Mouse (Mus musculus) kidney, postnatal 4 days (tissue): ENCODE data around the gene Prpf4b.
"Not testable (repeated sequence)": the region's sequence is repeated elsewhere in the genome, so short reads cannot be mapped to it uniquely, and the experiment has no call there.

Source experiments
- DNase-seq, 2 experiments: peaks; one replicate each; pipeline ENCODE4 v3.0.0; 2021; ENCODE audit warnings: mixed read lengths in 2 of 2

Prpf4b gene

DNA sequence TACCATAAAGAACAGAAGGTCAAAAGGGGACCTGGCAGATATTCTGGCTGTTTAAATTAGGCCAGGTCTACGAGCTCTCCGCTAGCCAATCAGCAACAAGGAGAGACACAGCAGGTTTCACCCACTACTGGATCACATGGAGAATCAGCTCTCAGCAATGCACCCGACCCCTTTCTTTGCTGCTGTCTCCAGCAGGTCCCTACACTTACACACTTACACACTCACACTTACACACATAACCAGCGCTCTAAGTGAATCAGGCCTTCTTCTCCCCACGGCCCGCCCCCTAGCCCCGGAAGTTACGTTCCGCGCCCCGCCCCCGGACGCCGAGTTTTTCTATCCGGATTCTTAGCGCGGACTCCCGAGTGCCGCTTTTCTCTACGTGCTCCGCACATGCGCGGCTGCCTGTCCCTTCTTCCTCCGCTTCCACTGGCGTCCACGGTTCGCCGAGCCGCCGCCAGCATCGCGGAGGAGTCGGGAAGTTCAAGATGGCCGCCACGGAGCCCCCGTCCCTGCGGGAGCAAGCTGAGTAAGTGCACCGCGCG lies at the start of gene Prpf4b:
Gene Prpf4b, plus strand, starts transcription at position 137 of the 545 bp plus-strand sequence.
- DNase-seq: peak; percentile 96 to 97

DNA sequence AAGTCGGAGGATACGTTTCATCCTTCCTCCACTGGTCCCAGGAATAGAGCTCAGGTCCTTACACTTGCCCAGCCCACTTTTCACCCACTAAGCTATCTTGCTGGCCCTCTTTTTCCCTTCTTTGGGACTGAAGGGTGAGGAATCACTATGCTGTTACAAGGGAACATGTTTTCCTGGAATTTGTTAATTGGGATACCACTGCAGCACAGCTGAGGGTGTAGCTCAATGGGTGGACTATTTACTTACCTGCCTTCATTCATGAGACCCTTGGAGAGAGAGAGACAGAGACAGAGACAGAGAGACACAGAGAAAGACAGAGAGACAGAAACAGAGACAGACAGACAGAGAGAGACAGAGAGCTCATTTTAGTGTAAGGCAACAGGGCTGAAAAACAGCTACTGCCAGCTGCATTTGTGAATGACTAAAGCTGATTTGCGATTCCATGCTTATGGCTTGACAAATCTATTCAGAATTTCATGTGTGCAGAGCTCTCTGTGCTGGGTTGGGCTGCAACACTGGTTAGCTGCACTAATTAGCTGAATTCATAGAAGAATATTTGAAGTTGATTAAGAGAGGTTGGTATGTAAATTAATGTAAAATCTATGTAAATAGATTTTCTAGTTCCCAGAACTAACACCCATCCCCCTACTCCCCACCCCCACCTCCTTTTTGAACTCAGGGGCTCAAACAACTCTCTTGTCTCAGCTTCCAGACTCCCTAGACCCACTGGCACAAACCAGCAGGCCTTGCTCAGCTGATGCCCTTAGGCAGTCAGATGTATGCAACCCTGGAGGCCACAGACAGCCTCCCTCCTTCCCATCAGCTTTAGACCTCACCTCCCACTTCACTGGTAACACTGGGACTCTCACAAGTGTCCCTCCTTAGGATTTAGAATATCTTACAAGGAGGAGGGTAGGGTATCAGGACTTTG lies 48.1 kb upstream of the Prpf4b start:
- no peak for DNase-seq

DNA sequence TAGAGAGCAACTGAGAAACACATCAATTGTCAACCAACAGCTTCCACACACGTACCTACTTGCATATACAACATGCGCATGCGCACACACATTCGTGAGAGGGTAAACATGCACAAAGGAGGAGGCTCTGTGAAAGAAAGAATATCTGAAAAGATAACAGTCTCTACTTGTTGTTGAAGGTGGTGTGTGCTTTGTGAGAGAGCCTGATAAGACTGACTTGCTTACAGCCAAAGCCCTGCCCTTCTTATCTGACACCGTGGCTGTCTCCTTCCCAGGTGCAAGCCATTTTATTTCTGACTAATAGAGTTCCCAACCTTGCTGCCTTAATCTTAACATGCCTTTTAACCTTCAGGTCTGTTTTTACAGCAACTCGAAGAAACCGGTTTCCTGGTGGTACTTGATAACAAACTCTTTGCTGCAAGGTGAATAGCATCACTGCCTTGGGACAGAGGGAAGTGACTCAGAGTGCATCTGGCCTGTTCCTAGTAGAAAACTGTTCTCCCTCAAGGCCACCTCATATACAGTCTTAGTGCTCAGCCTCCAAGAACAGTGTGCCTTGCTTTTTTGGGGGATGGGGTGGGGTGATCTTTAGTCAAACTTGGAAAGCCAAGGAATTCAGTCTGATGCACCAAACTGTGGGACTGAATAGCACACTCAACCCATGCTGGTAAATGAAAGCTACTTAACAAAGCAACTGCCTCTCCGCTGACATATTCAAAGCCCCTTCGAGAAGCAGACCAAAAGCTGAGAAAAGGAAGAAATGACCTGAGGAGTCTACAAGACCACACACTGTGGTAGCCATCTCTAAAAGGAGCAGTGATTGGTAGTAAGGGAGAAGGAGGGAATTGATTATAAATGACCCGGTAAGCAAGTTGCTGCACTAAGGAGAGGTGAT lies 46.9 kb upstream of the Prpf4b start:
- DNase-seq: no peak

DNA sequence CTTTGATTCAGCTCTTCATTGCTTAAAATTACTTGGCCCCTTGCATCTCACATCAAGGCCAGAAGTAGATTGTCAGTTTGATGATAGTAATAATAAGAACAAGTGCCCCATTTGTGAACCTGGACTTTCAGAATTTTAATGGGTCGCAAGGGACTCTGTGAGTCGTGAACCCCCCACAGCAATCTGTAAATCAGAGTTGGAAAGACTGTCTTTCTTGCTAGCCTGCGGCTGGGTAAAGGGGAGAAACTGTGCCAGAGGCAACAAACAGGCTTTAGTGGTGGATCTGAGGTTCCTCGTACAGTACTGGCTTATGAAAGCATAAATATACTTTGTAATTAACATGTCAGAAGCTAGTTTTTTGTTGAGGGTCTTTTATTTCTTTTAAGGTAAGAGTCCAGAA lies 32.3 kb upstream of the Prpf4b start:
- peak; percentile 5 to 11 for DNase-seq

DNA sequence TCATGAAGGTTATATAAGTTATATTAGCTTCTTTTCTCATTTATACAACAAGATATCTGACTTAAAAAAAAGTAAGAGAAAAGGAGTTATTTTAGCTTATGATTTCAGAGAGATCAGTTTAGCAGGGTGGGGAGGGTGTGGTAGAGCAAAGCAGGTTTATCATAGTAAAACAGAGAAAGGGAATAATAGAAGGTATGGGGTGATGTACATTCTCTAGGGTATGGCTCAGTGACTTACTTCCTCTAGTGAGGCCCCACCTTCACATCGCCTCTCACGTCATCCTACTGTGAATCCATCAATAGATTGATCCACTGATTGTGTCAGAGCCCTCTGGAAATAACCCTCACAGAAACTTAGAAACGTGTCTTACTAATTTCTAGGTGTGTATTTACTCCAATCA lies 24.3 kb upstream of the Prpf4b start:
- no peak for DNase-seq

DNA sequence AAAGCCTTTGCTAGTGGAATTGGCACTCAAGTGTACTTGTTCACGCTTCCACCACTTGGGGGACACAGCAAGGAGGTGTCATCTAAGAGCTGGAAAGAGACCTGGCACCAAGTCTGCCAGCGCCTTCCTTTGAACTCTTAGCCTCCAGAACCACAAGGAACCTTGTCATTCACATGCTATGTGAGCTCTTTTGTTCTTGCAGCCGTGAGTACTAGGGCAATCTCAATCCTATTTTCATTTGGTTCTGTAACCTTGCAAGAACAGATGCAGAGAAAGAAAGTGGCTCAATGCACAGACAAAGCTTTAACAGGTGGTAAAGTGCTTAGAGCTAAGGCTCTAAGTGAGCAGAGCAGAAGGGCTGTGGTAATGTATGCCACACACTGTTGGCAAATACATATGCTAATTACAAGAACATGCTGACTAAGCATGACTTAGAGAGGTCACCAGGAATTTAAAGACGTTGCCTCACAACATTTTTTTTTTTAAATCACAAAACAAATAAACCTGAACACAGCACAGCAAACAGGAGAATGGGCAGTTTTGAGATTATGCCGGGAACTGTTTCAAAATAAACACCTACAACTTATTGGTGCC lies 23.8 kb upstream of the Prpf4b start:
- no peak for DNase-seq

DNA sequence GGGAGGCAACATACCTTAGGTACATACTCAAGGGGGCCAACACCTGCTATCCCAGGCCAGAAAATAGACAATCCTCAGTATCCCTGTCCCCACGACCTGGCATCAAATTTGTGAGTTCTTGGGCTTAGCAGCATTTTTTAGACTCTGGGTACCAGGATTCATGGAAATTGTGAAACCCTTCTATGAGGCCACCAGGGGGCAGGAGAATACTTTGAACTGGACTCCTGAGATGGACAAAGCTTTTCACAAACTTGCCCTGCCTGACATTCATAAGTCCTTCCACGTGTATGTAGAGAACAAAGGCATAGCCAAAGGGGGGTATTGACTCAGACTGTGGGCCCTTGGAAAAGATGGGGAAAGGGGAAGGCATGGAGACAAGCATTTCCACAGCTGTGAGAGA lies 17.6 kb upstream of the Prpf4b start:
- DNase-seq: peak; percentile 20 to 50

DNA sequence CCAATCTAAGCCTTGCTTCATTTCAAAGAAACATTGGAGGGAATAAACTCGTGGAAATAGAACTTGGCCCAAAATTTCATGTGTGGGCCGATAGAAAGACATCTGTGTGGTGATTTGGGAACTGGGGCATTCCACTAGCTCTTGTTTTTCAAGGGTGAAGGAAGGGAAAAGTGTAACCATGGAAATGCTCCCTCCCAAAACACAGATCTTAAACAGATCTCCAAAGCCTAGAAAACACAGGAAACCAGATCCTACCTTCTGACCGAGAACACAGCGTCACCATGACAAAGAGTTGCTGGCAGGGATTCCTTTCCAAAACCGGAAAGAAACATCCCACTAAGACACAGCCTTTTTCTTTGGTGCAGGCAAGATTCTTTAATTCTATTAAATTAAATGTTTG lies 15.7 kb upstream of the Prpf4b start:
- DNase-seq: no peak

DNA sequence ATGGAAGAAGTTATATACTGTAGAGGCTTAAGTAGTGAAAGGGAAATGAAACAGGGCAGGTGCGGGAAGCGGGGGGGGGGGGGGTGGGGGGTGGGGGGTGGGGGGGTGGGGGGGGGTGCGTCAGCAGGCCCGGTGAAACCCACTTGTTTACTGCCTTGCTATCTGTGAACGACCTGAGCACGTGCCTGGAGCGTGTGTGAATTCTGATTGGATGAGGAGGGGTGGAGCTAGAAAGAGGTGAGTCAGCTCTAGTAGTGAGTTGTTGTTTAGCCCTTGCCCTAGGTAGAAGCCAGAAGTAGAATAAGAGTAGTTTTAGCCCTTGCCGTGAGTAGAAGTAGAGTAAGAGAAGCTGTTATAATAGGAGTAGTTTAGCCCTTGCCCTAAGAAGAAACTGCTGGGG lies 13.9 kb upstream of the Prpf4b start:
- DNase-seq: not testable (repeated sequence)

DNA sequence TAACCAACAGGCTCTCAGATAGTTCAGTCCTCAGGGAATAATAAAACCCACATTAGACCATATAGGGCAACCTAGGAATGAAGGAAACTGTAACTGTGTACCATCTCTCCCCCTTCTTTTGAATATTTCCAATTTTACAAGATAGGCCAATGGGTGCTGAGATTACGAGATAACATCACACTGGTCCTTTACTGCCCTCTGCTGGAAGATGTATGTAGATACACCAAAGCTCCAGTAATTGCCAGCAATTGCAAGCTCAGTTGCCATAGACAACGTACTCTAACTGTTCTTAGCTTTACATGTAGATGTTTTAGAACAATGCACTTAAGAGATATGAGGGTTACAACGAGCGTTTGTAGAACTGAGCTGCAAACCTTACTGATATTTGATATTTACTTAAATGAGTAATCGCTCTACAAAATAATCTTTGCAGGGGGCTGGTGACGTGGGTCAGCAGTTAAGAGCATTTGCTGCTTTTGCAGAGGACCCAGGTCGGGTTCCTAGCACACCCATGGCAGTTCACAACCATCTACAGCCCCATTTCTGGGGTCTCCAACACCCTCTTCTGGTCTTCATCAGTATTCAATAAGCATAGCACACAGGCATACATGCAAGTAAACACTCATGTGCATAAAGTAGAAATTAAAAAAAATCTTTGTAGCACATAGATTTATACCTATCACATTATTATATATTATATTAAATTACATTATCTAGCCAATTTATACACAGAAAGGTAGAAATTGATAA lies 10.5 kb upstream of the Prpf4b start:
- DNase-seq: peak in 1 of 2 experiments; percentile 20

DNA sequence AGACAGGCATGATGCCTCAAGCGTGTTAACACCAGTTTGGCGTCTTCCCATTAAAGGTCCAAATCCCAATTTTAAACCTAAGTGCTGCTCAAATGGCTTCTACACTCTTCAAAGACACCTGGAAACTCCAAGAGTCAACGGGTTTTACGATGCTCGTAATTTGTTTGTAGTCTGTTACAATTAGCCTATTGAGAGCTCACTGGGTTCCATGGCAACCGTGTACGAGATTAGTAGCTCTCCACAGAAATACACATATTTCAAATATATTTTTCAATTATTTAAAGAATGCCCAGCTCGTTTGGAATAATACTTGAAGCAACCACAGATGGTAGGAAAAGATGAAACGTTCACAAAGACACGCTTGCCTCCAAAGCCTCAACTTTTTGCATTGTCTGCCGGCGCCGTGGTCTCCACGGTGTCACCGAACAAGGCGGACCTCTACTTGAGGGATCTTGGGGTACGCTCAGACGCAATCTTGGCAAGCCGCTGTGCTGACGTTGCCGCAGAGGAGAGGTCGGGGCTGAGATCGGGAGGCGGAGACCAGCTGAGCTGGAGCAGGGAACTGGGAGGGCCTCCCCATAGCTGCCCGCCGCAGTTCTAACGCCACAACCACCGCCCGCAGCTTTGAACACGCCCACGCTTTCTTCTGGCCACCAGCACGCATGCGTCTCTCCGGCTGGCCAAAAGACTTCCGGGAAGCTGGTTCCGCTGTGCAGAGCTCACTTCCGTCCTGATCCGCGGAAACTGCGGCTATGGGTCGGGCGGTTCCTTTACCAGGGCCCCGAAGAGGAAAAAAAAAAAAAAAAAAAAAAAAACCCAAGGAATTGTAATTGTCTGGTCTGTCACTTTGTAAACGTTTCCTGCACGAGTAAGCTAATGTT lies 1.1 kb upstream of the Prpf4b start:
- DNase-seq: peak; percentile 94 to 97

DNA sequence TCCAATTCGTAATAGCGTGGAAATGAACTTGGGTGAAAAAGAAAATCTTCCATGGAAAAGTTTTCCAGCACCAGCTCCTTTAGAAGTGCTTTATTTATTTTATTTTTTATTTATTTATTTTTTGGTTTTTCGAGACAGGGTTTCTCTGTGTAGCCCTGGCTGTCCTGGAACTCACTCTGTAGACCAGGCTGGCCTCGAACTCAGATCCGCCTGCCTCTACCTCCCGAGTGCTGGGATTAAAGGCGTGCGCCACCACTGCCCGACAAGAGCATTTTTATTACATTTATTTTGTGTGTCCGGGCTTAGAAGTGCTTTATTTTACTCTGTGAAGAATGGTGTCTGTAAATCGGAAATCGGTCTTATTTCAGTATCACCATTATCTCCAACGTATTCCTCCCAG lies 366 bp upstream of the Prpf4b start:
- peak; percentile 34 to 51 for DNase-seq

DNA sequence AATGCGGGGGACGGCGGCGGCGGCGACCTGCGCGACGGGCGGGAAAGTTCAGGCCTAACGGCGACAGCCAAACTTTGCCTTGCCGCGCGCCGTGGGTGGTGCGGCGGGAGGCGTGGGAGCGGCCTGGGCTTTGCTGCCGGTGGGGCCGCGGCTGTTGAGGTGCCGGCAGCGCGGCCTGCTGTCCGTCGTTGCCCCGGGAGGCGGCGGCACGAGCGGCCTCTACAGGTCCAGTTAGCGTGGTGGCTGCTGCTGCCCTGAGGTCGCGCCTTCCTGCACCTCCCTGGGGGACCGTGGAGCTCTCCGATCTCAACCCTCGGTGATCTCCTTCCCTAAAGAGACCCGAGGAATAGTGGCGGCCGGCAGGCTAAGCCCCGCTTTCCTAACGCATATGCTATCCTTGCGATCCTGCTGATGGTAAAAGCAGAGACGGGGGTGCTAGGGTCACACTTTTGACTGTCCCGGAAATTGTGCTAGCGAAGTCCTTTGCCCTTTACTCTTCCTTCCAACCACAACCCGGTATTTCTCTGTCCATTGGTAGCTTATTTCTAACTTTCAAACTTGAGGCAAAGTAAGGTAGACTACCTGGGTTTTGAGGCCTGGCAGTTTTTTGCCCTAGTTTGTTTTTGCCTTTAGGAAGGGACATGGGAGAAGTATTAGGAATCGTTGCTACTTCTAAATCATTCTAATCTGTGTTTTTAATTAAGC lies 791 bp downstream of the Prpf4b start:
- peak; percentile 77 to 88 for DNase-seq

DNA sequence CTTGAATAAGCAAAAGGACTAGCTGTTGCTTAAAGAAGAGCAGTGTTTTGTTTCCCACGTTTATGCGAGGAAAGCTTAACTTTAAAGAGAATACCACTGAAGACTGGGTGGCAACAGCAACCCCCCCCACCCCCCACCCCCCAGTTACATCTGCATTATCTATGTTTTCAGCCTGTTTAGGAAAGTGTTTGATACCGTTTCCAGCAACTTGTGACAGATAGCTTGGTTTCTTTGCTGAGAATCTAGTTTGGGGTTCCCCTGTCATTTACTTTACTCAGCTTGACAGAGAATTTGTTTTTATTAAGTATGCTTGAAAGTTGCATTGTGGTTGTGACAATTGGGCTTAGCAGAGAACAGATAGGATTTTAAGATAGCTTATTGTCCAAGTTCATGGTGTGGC lies 1.4 kb downstream of the Prpf4b start:
- no peak for DNase-seq

DNA sequence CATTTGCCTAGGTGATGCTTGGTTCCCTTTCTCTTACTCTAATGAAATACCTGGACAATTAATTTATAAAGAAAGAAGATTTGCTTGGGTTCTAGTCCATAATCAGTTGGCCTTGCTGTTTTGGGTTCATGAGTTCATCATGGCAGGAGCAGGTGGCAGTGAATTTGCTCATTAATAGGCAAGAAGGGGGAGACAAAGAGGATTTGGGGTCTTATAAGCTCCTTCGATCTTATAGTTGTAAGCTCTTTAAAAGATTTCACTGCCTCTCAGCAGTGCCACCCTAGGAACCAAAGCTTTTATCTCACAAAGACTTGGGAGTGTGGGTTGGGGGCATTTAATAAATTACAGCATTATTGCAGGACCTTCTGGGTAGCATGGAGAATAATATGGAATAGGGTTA lies 17.8 kb downstream of the Prpf4b start:
- no peak for DNase-seq

DNA sequence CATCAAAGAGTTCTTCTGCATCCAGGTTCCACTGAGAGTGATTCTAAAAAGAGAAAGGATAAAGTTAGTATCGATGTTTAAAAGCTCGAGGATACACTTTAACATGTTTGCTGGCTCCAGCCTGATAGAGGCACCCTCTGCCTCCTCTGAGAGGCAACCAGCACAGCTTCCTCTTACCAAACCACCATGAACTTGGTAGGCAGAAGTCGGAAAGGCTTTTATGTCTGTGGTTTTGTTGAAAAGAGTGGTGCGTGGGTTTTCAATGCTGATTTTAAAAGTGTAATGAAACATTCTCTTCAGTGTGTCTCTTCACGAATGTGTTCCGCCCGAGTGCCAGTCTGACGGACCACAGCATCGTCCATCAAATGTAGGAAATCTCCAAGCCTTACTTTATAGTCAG lies 39.5 kb downstream of the Prpf4b start:
- no peak for DNase-seq

DNA sequence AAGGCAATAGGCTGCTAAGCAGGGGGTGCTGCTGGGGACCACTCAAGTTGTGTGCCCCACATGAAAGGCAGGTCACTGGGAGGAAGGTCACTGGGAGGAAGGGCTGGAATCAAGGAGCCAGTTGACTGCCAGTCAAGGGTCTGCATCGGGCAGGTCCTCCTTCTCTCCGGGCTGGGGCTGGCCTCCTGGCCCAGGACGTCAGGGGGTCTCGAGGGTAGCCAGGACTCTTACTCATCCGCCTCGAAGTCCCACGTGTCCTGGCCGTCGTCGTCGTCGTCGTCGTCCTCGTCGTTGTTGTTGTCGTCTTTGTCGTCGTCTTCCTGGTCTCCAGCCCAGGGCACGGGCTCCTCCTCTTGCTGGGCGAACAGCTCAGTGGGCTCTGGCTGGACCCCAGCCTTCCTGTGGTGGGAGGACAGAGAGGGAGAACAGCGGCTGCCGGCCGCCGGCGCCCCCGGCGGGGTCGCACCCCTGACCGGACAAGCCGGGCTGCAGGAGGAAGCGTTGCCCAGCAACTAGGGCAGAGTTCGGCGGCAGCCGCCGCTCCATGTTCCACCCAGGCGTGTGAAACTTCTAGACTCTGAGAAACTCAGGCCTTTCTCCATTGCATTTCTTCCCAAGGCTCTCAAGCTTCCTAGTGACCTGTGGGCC lies 41.5 kb downstream of the Prpf4b start:
- peak; percentile 52 to 69 for DNase-seq

DNA sequence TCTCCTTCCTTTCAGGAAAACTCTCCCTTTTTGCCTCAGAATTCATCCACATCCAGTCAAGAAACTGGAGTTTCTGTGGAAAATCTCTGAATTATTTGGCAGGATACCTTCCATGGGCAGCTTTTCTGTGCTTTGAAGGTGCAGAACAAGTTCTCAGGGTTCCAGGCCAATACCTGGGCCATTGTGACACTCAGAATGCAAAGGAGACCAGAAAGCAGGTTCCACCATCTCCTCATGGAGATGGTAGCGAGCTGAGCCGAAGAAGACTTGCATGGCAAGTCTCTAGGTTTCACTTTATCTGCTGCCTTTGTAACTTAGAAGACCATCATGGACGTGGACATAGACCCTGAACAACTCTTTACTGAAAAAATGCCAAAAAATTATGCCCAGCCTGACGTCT lies 49.1 kb downstream of the Prpf4b start, which contains the start of the genes Fam217a and 4933417A18Rik:
Gene Fam217a, minus strand, starts transcription at position 101 of the 400 bp plus-strand sequence.
Gene 4933417A18Rik, plus strand, starts transcription at position 200 of the 400 bp plus-strand sequence.
- no peak for DNase-seq

DNA sequence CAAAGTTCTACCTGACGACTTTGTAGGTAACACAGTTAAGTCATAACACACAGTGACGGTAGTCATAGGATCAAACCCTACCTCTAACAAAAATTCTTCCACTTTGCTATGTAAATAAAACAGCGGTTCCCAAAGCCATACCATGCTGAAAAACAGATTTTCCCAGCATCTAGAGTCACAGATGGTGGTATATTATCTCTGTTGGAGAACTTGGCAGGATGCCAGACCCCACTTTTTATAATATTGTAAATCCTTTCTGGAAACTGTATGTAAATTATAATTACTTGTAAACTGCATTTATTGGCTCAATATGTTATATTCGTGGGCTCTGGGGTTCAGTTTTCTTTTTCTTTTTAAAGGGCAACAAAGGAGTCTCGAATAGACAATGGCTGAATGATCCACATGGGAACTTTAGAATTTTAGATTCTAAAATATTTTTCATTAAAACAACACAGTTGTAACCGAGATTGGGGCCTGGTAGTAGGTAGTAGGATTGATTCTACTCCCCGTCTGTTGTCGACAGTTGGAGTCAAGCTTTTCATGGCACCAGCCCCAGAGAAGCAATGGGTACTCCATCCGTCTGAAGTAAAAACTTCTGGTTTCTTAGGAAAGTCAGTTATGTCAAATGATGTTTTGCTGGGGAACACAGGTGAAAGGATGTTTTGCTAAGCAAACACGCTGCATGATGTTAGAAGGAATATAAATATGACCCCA lies 60.0 kb downstream of the Prpf4b start:
- DNase-seq: no peak
